Mouse (Mus musculus) intestine, embryonic 16.5 days (tissue): ENCODE measurements around the gene Klk6. TPM values are rescaled to one million over a fixed set of nuclear protein-coding genes. Genes with fewer than 3 reads are reported as not detected.

Experiments used
- ATAC-seq: fragments of 200-750 bp; cut with Nextera tagmentation; 2 replicates; pipeline ENCODE4 v1.8.0; 2017; ENCODE audit warnings: moderate TSS enrichment, moderate library complexity
- H3K27ac ChIP-seq: fragments of 300-500 bp; sonication (generic); 2 replicates; pipeline ENCODE4 v1.5.1; 2014; ENCODE audit warnings: mild to moderate bottlenecking, low read length
- H3K27me3 ChIP-seq: fragments of 300-500 bp; sonication (generic); replicated peaks from 2 replicates; pipeline ENCODE4 v1.6.1; 2014; ENCODE audit warnings: low read length, control low read depth, mixed read lengths; ENCODE audit not compliant: control insufficient read depth, insufficient read depth
- H3K36me3 ChIP-seq: fragments of 300-500 bp; sonication (generic); 2 replicates; pipeline ENCODE4 v1.6.1; 2014; ENCODE audit warnings: low read length, control low read depth; ENCODE audit not compliant: control insufficient read depth, insufficient read depth
- H3K4me1 ChIP-seq: fragments of 300-500 bp; sonication (generic); 2 replicates; pipeline ENCODE4 v1.6.1; 2014; ENCODE audit warnings: low read length, control low read depth, mixed read lengths; ENCODE audit not compliant: control insufficient read depth, insufficient read depth
- H3K4me2 ChIP-seq: fragments of 300-500 bp; sonication (generic); 2 replicates; pipeline ENCODE4 v1.6.1; 2014; ENCODE audit warnings: low read depth, low read length, control low read depth
- H3K4me3 ChIP-seq: fragments of 300-500 bp; sonication (generic); 2 replicates; pipeline ENCODE4 v1.5.1; 2014; ENCODE audit warnings: mild to moderate bottlenecking, low read length
- H3K9ac ChIP-seq: fragments of 300-500 bp; sonication (generic); 2 replicates; pipeline ENCODE4 v1.6.1; 2014; ENCODE audit warnings: low read depth, low read length
- H3K9me3 ChIP-seq: fragments of 300-500 bp; sonication (generic); 2 replicates; pipeline ENCODE4 v1.6.1; 2016; ENCODE audit warnings: low read length, control low read depth; ENCODE audit not compliant: control insufficient read depth
- WGBS: fragments of 180-500 bp; shearing (Covaris S2); extraction: QIAGEN DNeasy Blood & Tissue Kit; methylation state at CpG from one replicate; pipeline ENCODE4 v1.1.7; 2014; 5-methylcytosine and 5-hydroxymethylcytosine counted together
- polyA plus RNA-seq: library from polyadenylated mRNA; unstranded; fragments of >200 nt; fragmentation: Nextera tagmentation; extraction: Ambion mirVana; gene quantifications from 2 replicates; pipeline ENCODE4 v1.2.1, GENCODE M21; 2015

Gene Klk6
- polyA plus RNA-seq, 1 experiment from 2014 or later, result not detected

DNA sequence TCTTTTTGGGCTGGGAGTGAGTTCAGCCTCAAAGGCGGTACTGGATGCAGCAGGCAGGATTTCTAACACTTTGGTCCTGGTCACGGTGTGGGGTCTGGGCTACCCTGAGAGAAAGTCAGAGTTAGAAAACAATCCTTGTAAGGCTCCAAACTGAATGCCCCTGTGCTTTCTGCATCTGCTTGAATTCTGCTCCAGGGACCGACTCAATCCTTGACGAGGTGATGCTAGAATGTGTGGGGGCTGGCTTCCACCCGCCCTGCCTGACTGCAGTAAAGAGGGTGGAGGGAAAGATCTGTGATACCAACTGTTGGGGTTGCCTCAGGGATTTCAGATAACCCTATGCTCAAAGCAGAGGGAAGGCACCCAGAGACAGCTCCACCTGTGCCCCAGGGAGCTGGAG lies 13.3 kb upstream of the Klk6 start, which contains the start of gene Klk7:
TSS of gene Klk7 (plus strand) at position 301 of the 400 bp plus-strand sequence.
- Histone ChIP-seq H3K9me3 (no peaks in the 10 kb centered on the region), H3K36me3 (no peaks in the 10 kb centered on the region), H3K4me2 (no peak within 1 kb of the TSS), H3K4me1 (no peaks in the 10 kb centered on the region), H3K4me3 (no peak within 1 kb of the TSS), H3K9ac (no peak within 1 kb of the TSS), H3K27me3 (no peaks in the 10 kb centered on the region), H3K27ac (no peak within 1 kb of the TSS)
- ATAC-seq, result no peak
- 46% methylated on average over 5 of the region's 5 CpGs for WGBS

DNA sequence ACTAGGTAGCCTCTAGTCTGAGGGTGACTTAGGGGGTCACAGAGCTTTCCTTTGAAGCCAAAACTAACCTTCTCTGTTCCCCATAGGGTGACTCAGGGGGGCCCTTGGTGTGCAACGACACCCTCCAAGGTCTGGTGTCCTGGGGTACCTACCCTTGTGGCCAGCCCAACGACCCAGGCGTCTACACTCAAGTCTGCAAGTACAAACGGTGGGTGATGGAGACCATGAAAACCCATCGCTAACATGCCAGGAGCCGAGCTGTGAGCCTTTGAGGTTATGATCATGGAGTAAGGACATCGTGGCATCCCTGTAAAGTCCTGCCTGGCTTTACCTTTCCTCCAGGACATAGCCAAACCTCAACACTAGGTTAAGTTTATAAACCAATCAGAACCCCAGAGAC lies 9.1 kb upstream of the Klk6 start:
- Histone ChIP-seq H3K4me2 (no peak overlapping the region), H3K9ac (no peak overlapping the region), H3K36me3 (no peaks in the 10 kb centered on the region), H3K4me3 (no peak overlapping the region), H3K27ac (no peak overlapping the region), H3K27me3 (no peaks in the 10 kb centered on the region), H3K9me3 (no peaks in the 10 kb centered on the region), H3K4me1 (no peaks in the 10 kb centered on the region)
- 88% methylated on average over 7 of the region's 7 CpGs for WGBS
- no peak for ATAC-seq

DNA sequence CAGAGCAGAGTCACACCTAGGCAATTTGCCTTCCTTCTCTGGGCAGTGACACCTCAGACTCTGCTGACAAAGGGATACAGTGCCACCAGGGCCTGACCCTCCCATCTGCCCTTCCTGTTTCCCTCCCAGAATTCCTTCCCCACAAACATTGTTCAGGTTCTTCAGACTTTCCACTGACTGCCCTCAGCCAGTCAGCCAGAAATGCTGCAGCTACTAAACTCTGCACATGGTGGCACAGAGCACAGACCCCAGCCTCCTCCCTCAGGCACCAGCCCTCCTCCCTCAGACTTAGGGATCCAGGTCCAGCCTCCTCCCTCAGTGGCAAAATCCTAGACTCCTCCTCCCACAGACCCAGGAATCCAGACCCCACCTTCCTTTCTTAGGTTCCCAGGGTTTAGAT lies 7.6 kb upstream of the Klk6 start:
- no peak overlapping the region for H3K27ac ChIP-seq
- H3K9ac ChIP-seq, result no peak overlapping the region
- no peaks in the 10 kb centered on the region for H3K27me3 ChIP-seq
- H3K4me1 ChIP-seq, result no peaks in the 10 kb centered on the region
- no peaks in the 10 kb centered on the region for H3K36me3 ChIP-seq
- no peaks in the 10 kb centered on the region for H3K9me3 ChIP-seq
- H3K4me2 ChIP-seq, result no peak overlapping the region
- ATAC-seq, result no peak
- no peak overlapping the region for H3K4me3 ChIP-seq

DNA sequence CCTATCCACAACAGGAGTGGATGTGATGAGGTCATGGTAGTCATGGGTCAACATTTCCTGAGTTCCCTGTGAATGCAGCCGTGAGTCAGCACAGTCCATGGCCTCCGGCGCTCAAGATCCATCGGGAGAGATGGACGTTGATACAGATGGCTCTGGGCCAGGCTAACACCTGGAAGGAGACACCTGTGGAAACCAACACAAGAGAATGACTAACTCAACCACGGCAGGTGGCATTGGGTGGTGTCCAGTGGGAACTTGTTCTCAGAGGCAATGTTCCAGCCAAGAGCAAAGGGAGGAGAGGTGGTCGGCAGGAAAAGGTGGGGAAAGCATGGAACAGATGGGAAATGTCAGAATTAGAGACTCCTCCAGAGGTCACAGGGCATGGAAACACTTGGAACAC lies 2.7 kb upstream of the Klk6 start:
- 88% methylated on average over 7 of the region's 7 CpGs for WGBS

DNA sequence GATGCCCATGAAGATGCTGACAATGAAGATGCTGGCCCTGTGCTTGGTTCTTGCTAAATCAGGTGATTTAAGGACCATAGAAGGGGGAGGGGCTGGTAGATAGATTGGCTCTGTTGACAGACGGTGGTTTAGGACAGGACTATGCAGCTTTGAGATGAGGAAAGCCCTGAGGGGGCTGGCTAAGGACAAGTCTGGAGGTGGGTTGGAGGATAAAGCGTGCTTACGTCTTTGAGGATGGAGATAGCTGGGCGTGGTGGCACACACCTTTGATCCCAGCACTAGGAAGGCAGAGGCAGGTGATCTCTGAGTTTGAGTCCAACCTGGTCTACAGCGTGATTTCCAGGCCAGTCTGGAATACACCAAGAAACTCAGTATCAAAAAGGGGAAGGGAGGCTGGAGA lies 1.8 kb downstream of the Klk6 start:
- H3K4me1 ChIP-seq, result no peaks in the 10 kb centered on the region
- no peak for ATAC-seq
- no peak overlapping the region for H3K27ac ChIP-seq

More for the DNA sequence above, 2.7 kb upstream of the Klk6 start:
- Histone ChIP-seq H3K27ac (no peak overlapping the region), H3K4me1 (no peaks in the 10 kb centered on the region), H3K9ac (no peak overlapping the region), H3K4me2 (no peak overlapping the region), H3K36me3 (no peaks in the 10 kb centered on the region), H3K9me3 (no peaks in the 10 kb centered on the region), H3K4me3 (no peak overlapping the region), H3K27me3 (no peaks in the 10 kb centered on the region)
- ATAC-seq, result no peak

DNA sequence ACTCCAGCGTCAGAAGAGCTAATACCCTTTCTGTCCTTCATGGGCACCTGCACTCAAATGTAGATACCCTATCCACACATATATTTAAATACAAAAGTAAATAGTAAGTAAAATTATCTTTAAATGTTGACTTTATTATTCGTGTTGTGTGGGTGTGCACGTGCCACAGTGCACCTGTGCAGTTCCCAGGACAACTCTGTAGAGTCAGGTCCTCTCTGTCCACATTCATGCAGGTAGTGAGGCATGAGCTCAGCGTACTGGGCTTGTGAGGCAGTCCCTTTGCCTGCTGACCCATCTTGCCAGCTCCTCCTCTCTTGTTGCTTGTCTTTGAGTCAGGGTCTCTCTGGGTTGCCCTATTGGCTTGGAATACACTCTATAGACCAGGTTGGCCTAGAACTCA lies 3.4 kb downstream of the Klk6 start:
- no peaks in the 10 kb centered on the region for H3K27me3 ChIP-seq
- no peak overlapping the region for H3K4me3 ChIP-seq
- ATAC-seq, result peak; percentile 38; the same call in 1 of the 2 replicates
- no peak overlapping the region for H3K4me2 ChIP-seq
- 78% methylated on average over 4 of the region's 4 CpGs for WGBS
- no peak overlapping the region for H3K9ac ChIP-seq
- H3K4me1 ChIP-seq, result no peaks in the 10 kb centered on the region
- no peaks in the 10 kb centered on the region for H3K9me3 ChIP-seq
- no peak overlapping the region for H3K27ac ChIP-seq
- H3K36me3 ChIP-seq, result no peaks in the 10 kb centered on the region

More for the DNA sequence above, 1.8 kb downstream of the Klk6 start:
- Histone ChIP-seq H3K4me2 (no peak overlapping the region), H3K27me3 (no peaks in the 10 kb centered on the region), H3K9me3 (no peaks in the 10 kb centered on the region), H3K9ac (no peak overlapping the region), H3K4me3 (no peak overlapping the region), H3K36me3 (no peaks in the 10 kb centered on the region)
- WGBS, result 81% methylated on average over 5 of the region's 5 CpGs

DNA sequence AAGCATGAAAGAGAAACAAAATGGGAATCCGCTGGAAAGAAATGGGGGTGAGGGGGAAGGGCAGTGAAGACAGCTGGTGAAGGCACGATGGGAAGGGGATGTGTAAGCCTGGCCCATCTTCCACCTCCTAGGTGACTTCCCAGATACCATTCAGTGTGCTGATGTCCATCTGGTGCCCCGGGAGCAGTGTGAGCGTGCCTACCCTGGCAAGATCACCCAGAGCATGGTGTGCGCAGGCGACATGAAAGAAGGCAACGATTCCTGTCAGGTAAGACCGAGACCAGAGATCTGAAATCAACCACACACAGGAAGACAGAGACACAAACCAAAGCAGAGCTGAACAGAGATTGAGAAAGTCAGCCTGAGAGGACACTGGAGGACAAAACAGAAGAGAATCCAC lies 4.7 kb downstream of the Klk6 start:
- H3K27ac ChIP-seq, result no peak overlapping the region
- ATAC-seq, result no peak

DNA sequence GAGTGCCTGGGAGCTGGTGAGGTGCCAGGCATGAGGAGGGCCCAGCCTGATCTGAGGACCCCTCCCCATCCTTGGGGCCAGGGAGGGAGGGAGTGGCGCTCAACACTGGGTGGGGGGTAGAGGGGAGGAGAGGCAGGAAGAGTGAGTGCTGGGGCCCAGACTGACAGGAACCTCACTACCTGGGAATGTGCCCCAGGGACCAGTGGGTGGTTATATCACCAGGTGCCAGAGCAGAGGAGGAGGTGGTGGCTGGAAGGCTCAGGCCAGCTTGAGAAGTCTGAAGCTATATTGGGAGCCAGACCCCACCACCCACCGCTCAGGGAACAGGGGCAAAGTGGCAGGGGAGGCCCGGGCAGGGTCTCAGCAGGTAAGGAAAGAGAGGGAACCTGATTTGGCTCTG lies 17.4 kb downstream of the Klk6 start, which contains the start of gene Klk5:
TSS of gene Klk5 (plus strand) at position 271 of the 400 bp plus-strand sequence.
- ATAC-seq, result no peak
- WGBS, result 46% methylated on average over 3 of the region's 3 CpGs

More for the DNA sequence above, 4.7 kb downstream of the Klk6 start:
- Histone ChIP-seq H3K4me3 (no peak overlapping the region), H3K9me3 (no peaks in the 10 kb centered on the region), H3K9ac (no peak overlapping the region), H3K4me1 (no peaks in the 10 kb centered on the region), H3K27me3 (no peaks in the 10 kb centered on the region), H3K36me3 (no peaks in the 10 kb centered on the region), H3K4me2 (no peak overlapping the region)
- 86% methylated on average over 8 of the region's 8 CpGs for WGBS

DNA sequence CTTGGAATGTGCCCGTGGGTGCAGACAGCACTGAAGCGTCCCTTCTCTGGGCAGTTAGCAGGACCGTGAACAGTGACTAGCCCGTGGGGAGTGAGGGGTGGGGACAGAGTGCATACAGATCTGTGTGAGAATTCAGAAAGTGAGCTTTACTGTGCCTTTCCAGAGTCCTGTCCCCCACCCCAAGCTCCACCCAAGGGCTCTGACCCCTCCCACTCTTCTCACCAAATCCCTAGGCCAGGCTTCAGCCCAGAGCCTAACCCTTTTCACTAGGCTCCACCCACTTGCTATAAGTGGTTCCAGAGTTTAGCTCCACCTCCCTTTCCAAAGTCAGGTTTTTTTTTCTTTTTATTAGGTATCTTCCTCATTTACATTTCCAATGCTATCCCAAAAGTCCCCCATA lies 19.5 kb downstream of the Klk6 start:
- WGBS, result 85% methylated on average over 4 of the region's 4 CpGs
- Histone ChIP-seq H3K9ac (no peak overlapping the region), H3K27ac (no peak overlapping the region), H3K36me3 (no peaks in the 10 kb centered on the region), H3K27me3 (no peaks in the 10 kb centered on the region), H3K9me3 (no peaks in the 10 kb centered on the region), H3K4me3 (no peak overlapping the region), H3K4me1 (no peaks in the 10 kb centered on the region), H3K4me2 (no peak overlapping the region)
- ATAC-seq, result no peak

More for the DNA sequence above, 17.4 kb downstream of the Klk6 start, which contains the start of gene Klk5:
- Histone ChIP-seq H3K9me3 (no peaks in the 10 kb centered on the region), H3K9ac (no peak within 1 kb of the TSS), H3K27ac (no peak within 1 kb of the TSS), H3K4me3 (no peak within 1 kb of the TSS), H3K4me2 (no peak within 1 kb of the TSS), H3K4me1 (no peaks in the 10 kb centered on the region), H3K27me3 (no peaks in the 10 kb centered on the region), H3K36me3 (no peaks in the 10 kb centered on the region)

DNA sequence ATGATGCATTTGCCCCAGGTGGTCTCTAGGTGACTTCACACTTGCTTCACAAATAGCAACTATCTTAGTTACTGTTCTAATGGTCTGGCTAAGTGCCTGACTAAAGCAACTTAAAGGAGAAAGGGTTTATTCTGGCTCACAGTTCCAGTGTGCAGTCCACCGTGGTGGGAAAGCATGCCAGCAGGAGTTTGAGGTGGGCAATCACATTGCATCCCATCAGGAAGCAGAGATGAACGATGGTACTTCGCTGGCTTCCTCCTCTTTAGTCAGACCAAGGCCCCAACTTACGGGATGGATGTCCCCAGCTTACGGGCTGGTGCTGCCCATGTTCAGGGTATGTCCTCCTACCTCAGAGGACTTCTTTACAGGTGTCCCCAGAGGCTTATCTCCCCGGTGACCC lies 27.3 kb downstream of the Klk6 start:
- Histone ChIP-seq H3K4me2 (no peak overlapping the region), H3K9me3 (no peaks in the 10 kb centered on the region), H3K27me3 (no peaks in the 10 kb centered on the region), H3K36me3 (no peaks in the 10 kb centered on the region), H3K4me1 (no peaks in the 10 kb centered on the region), H3K4me3 (no peak overlapping the region), H3K27ac (no peak overlapping the region), H3K9ac (no peak overlapping the region)
- ATAC-seq, result no peak
- 88% methylated on average over 6 of the region's 6 CpGs for WGBS
